Mouse (Mus musculus) forebrain, postnatal 0 days (tissue): ENCODE measurements at regions not wholly inside any gene's neighbourhood (a gene's known extent, or its start where the extent isn't known, plus 50 kb on each side); places are given as distances from the start of the nearest gene placed in this dataset.

Experiments
- ATAC-seq: fragments of 200-750 bp; cut with Nextera tagmentation; 2 replicates; pipeline ENCODE4 v1.8.0; 2017; ENCODE audit warnings: mild to moderate bottlenecking, moderate library complexity
- DNase-seq: peaks from one replicate; pipeline ENCODE4 v3.0.0-alpha.2; 2015
- H3K27ac ChIP-seq: fragments of 300-500 bp; sonication (generic); 2 replicates; pipeline ENCODE4 v1.5.1; 2014; ENCODE audit warnings: low read depth, mild to moderate bottlenecking, antibody characterized with exemption, low read length, moderate library complexity, mixed read lengths
- H3K27me3 ChIP-seq: fragments of 300-500 bp; sonication (generic); 2 replicates; pipeline ENCODE4 v1.6.1; 2014; ENCODE audit warnings: mild to moderate bottlenecking, low read length, mixed read lengths; ENCODE audit not compliant: insufficient read depth
- H3K36me3 ChIP-seq: fragments of 300-500 bp; sonication (generic); 2 replicates; pipeline ENCODE4 v1.6.1; 2014; ENCODE audit warnings: mild to moderate bottlenecking, moderate library complexity; ENCODE audit not compliant: insufficient read depth
- H3K4me1 ChIP-seq: fragments of 300-500 bp; sonication (generic); 2 replicates; pipeline ENCODE4 v1.6.1; 2014; ENCODE audit warnings: antibody characterized with exemption; ENCODE audit not compliant: insufficient read depth
- H3K4me2 ChIP-seq: fragments of 300-500 bp; sonication (generic); 2 replicates; pipeline ENCODE4 v1.6.1; 2014; ENCODE audit warnings: low read depth, mild to moderate bottlenecking, moderate library complexity
- H3K4me3 ChIP-seq: fragments of 300-500 bp; sonication (generic); 2 replicates; pipeline ENCODE4 v1.5.1; 2014; ENCODE audit warnings: low read depth, low read length, mixed read lengths
- H3K9ac ChIP-seq: fragments of 300-500 bp; sonication (generic); 2 replicates; pipeline ENCODE4 v1.6.1; 2014; ENCODE audit warnings: mild to moderate bottlenecking
- H3K9me3 ChIP-seq: fragments of 300-500 bp; sonication (generic); 2 replicates; pipeline ENCODE4 v1.6.1; 2016; ENCODE audit warnings: low read length
- CTCF ChIP-seq: sonication (generic); IDR thresholded peaks from 2 replicates; pipeline ENCODE4 v1.5.1; 2016; ENCODE audit warnings: antibody characterized with exemption, control low read depth, low read depth
- WGBS: fragments of 180-500 bp; shearing (Covaris S2); extraction: QIAGEN DNeasy Blood & Tissue Kit; methylation state at CpG from one replicate; pipeline ENCODE4 v1.1.7; 2014; 5-methylcytosine and 5-hydroxymethylcytosine counted together

GRCm38 (mm10) chr2:114454901-114455300 is 199.9 kb downstream of the Dph6 start:
- no peaks in the 10 kb centered on the region for H3K9me3 ChIP-seq
- ATAC-seq: no peak
- 86% methylated on average over 2 of the region's 2 CpGs for WGBS
- DNase-seq: no peak
- no peak for TF ChIP-seq CTCF
- no peaks in the 10 kb centered on the region for H3K27me3 ChIP-seq
- no peaks in the 10 kb centered on the region for H3K4me1 ChIP-seq
- H3K36me3 ChIP-seq: no peaks in the 10 kb centered on the region
- H3K9ac ChIP-seq: no peak overlapping the region
- H3K4me2 ChIP-seq: no peak overlapping the region
- no peak overlapping the region for H3K27ac ChIP-seq
- no peak overlapping the region for H3K4me3 ChIP-seq

GRCm38 (mm10) chr2:114450185-114450584 is 204.6 kb downstream of the Dph6 start:
- H3K36me3 ChIP-seq: no peaks in the 10 kb centered on the region
- H3K27ac ChIP-seq: no peak overlapping the region
- no peaks in the 10 kb centered on the region for H3K4me1 ChIP-seq
- H3K9me3 ChIP-seq: no peaks in the 10 kb centered on the region
- DNase-seq (no peak), ATAC-seq (peak; percentile 23; the same call in 1 of the 2 replicates)
- no peaks in the 10 kb centered on the region for H3K27me3 ChIP-seq
- WGBS: 67% methylated on average over 1 of the region's 1 CpGs
- no peak for TF ChIP-seq CTCF
- H3K4me2 ChIP-seq: no peak overlapping the region
- no peak overlapping the region for H3K4me3 ChIP-seq
- no peak overlapping the region for H3K9ac ChIP-seq

GRCm38 (mm10) chr2:114443801-114444200 is 211.0 kb downstream of the Dph6 start:
- WGBS: 86% methylated on average over 2 of the region's 2 CpGs
- H3K36me3 ChIP-seq: no peaks in the 10 kb centered on the region
- H3K4me1 ChIP-seq: no peaks in the 10 kb centered on the region
- no peak for TF ChIP-seq CTCF
- no peak overlapping the region for H3K27ac ChIP-seq
- H3K9me3 ChIP-seq: no peaks in the 10 kb centered on the region
- no peak overlapping the region for H3K9ac ChIP-seq
- no peak overlapping the region for H3K4me2 ChIP-seq
- DNase-seq (no peak), ATAC-seq (no peak)
- H3K4me3 ChIP-seq: no peak overlapping the region
- no peaks in the 10 kb centered on the region for H3K27me3 ChIP-seq

- no peaks in the 10 kb centered on the region for H3K9me3 ChIP-seq
- no peak overlapping the region for H3K27ac ChIP-seq
- no peak for DNase-seq
- H3K27me3 ChIP-seq: no peaks in the 10 kb centered on the region
- no peaks in the 10 kb centered on the region for H3K4me1 ChIP-seq
- no peak for TF ChIP-seq CTCF
- WGBS: 45% methylated on average over 6 of the region's 6 CpGs
- no peak overlapping the region for H3K4me3 ChIP-seq
- no peak overlapping the region for H3K4me2 ChIP-seq
- H3K9ac ChIP-seq: no peak overlapping the region
- no peak for ATAC-seq
- no peaks in the 10 kb centered on the region for H3K36me3 ChIP-seq
Observed at GRCm38 (mm10) chr2:114440943-114441342, 213.8 kb downstream of the Dph6 start.

GRCm38 (mm10) chr2:114439668-114440067 is 215.1 kb downstream of the Dph6 start:
- WGBS: 60% methylated on average over 1 of the region's 1 CpGs
- peak; percentile 71; the same call in 1 of the 2 replicates for ATAC-seq
- DNase-seq: peak; percentile 82
- TF ChIP-seq CTCF: peak; percentile 76
- Histone ChIP-seq H3K27ac (no peak overlapping the region), H3K27me3 (no peaks in the 10 kb centered on the region), H3K36me3 (no peaks in the 10 kb centered on the region), H3K9me3 (no peaks in the 10 kb centered on the region), H3K4me2 (no peak overlapping the region), H3K9ac (no peak overlapping the region), H3K4me3 (no peak overlapping the region), H3K4me1 (no peaks in the 10 kb centered on the region)

- H3K9me3 ChIP-seq: no peaks in the 10 kb centered on the region
- 57% methylated on average over 3 of the region's 3 CpGs for WGBS
- no peaks in the 10 kb centered on the region for H3K4me1 ChIP-seq
- H3K4me3 ChIP-seq: no peak overlapping the region
- no peaks in the 10 kb centered on the region for H3K36me3 ChIP-seq
- no peaks in the 10 kb centered on the region for H3K27me3 ChIP-seq
- no peak for TF ChIP-seq CTCF
- no peak overlapping the region for H3K9ac ChIP-seq
- no peak overlapping the region for H3K27ac ChIP-seq
- no peak overlapping the region for H3K4me2 ChIP-seq
- ATAC-seq (no peak), DNase-seq (no peak)
Observed at GRCm38 (mm10) chr2:114438048-114438447, 216.7 kb downstream of the Dph6 start.

- Histone ChIP-seq H3K4me2 (no peak overlapping the region), H3K27me3 (no peaks in the 10 kb centered on the region), H3K4me1 (no peaks in the 10 kb centered on the region), H3K9ac (no peak overlapping the region), H3K9me3 (no peaks in the 10 kb centered on the region), H3K27ac (no peak overlapping the region), H3K36me3 (no peaks in the 10 kb centered on the region), H3K4me3 (no peak overlapping the region)
- DNase-seq: peak; percentile 47
- no peak for ATAC-seq
- TF ChIP-seq CTCF: no peak
- WGBS: 75% methylated on average over 10 of the region's 10 CpGs
Observed at GRCm38 (mm10) chr2:114427426-114428157, 226.3 kb upstream of the Zfp770 start.
